Mouse (Mus musculus) liver, adult 2 months (tissue): ENCODE data around the gene Notch2.

Experiments used
- CTCF ChIP-seq: fragments of 200-500 bp; IDR thresholded peaks from 2 replicates; pipeline ENCODE4 v1.5.1; 2011; ENCODE audit warnings: low read depth, low read length, control low read depth
- POLR2A ChIP-seq: fragments of 200-500 bp; IDR thresholded peaks from 2 replicates; pipeline ENCODE4 v1.6.1; 2011; ENCODE audit warnings: low read length, control low read depth; ENCODE audit not compliant: insufficient read depth; ENCODE audit errors: extremely low read depth

DNA sequence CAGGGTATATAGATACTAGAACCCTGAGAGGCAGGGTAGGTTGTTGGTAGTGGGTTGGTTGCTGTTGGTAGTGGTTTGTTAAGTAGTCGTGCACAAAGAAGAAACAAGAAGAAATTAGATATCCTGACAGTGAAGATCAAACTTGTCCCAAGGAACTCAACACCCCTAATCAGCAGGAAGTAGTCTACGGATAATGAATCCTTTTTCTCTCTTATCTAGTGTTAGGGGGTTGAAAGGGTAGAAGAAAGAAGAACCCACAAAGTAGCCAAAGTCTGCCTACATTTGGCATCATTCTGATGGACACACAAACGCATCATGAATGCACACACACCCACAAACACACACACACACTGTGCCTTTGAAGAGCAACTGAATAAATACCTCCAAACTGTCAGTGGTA is 9.1 kb upstream of the Notch2 start:
- TF ChIP-seq CTCF (no peak), POLR2A (no peak)
